Mouse (Mus musculus) cortical plate, adult 2 months (tissue): Measurements from ENCODE around the gene Tk2.
A peak's percentile ranks its signal among the peaks of the same experiment; 100 is the strongest.

Experiments used
- CTCF ChIP-seq: fragments of 200-500 bp; IDR thresholded peaks from 2 replicates; pipeline ENCODE4 v1.5.1; 2011; ENCODE audit warnings: mild to moderate bottlenecking, control low read depth, low read length; ENCODE audit not compliant: insufficient read depth; ENCODE audit errors: extremely low read depth
- POLR2A ChIP-seq: fragments of 200-500 bp; IDR thresholded peaks from 2 replicates; pipeline ENCODE4 v1.6.1; 2011; ENCODE audit warnings: mild to moderate bottlenecking, low read length, control low read depth; ENCODE audit not compliant: insufficient read depth; ENCODE audit errors: extremely low read depth

GRCm38 (mm10) chr8:104219806-104220205 lies 28.6 kb downstream of the Tk2 start:
- TF ChIP-seq CTCF (peak; percentile 89), POLR2A (no peak)
